Mouse (Mus musculus) stomach, embryonic 14.5 days (tissue): ENCODE measurements at regions not wholly inside any gene's neighbourhood (a gene's known extent, or its start where the extent isn't known, plus 50 kb on each side); places are given as distances from the start of the nearest gene placed in this dataset.

Source experiments
- ATAC-seq: fragments of 200-750 bp; cut with Nextera tagmentation; 2 replicates; pipeline ENCODE4 v1.8.0; 2017; ENCODE audit warnings: low read depth, moderate TSS enrichment; ENCODE audit not compliant: insufficient number of reproducible peaks, insufficient read depth, low FRiP score
- H3K27ac ChIP-seq: fragments of 300-500 bp; sonication (generic); 2 replicates; pipeline ENCODE4 v1.5.1; 2014; ENCODE audit warnings: mild to moderate bottlenecking, low read length, moderate library complexity, mixed read lengths
- H3K27me3 ChIP-seq: fragments of 300-500 bp; sonication (generic); 2 replicates; pipeline ENCODE4 v1.6.1; 2014; ENCODE audit warnings: low read length, control low read depth, mixed read lengths; ENCODE audit not compliant: control insufficient read depth, insufficient read depth
- H3K36me3 ChIP-seq: fragments of 300-500 bp; sonication (generic); 2 replicates; pipeline ENCODE4 v1.6.1; 2014; ENCODE audit warnings: mild to moderate bottlenecking, control low read depth, low read length, moderate library complexity, mixed read lengths; ENCODE audit not compliant: control insufficient read depth, insufficient read depth
- H3K4me1 ChIP-seq: fragments of 300-500 bp; sonication (generic); 2 replicates; pipeline ENCODE4 v1.6.1; 2014; ENCODE audit warnings: low read length, control low read depth, mixed read lengths; ENCODE audit not compliant: control insufficient read depth, insufficient read depth
- H3K4me2 ChIP-seq: fragments of 300-500 bp; sonication (generic); replicated peaks from 2 replicates; pipeline ENCODE4 v1.6.1; 2014; ENCODE audit warnings: low read depth, low read length, control low read depth
- H3K4me3 ChIP-seq: fragments of 300-500 bp; sonication (generic); 2 replicates; pipeline ENCODE4 v1.5.1; 2014; ENCODE audit warnings: low read depth, low read length, control low read depth
- H3K9ac ChIP-seq: fragments of 300-500 bp; sonication (generic); replicated peaks from 2 replicates; pipeline ENCODE4 v1.6.1; 2014; ENCODE audit warnings: low read depth, mild to moderate bottlenecking, control low read depth, low read length, moderate library complexity, mixed read lengths
- H3K9me3 ChIP-seq: fragments of 300-500 bp; sonication (generic); 2 replicates; pipeline ENCODE4 v1.6.1; 2016; ENCODE audit warnings: low read depth, low read length, control low read depth; ENCODE audit not compliant: control insufficient read depth
- WGBS: fragments of 180-500 bp; shearing (Covaris S2); extraction: QIAGEN DNeasy Blood & Tissue Kit; methylation state at CpG from one replicate; pipeline ENCODE4 v1.1.7; 2014; 5-methylcytosine and 5-hydroxymethylcytosine counted together

- H3K9me3 ChIP-seq: no peaks in the 10 kb centered on the region
- 26% methylated on average over 11 of the region's 11 CpGs for WGBS
- no peak overlapping the region for H3K4me2 ChIP-seq
- peak overlapping the region; percentile 17; the same call in 1 of the 2 replicates for H3K27ac ChIP-seq
- H3K9ac ChIP-seq: no peak overlapping the region
- no peaks in the 10 kb centered on the region for H3K27me3 ChIP-seq
- H3K36me3 ChIP-seq: no peaks in the 10 kb centered on the region
- no peak for ATAC-seq
- no peaks in the 10 kb centered on the region for H3K4me1 ChIP-seq
- no peak overlapping the region for H3K4me3 ChIP-seq
Measured at GRCm38 (mm10) chr6:10970587-10971138, 936.6 kb downstream of the Ndufa4 start.

DNA sequence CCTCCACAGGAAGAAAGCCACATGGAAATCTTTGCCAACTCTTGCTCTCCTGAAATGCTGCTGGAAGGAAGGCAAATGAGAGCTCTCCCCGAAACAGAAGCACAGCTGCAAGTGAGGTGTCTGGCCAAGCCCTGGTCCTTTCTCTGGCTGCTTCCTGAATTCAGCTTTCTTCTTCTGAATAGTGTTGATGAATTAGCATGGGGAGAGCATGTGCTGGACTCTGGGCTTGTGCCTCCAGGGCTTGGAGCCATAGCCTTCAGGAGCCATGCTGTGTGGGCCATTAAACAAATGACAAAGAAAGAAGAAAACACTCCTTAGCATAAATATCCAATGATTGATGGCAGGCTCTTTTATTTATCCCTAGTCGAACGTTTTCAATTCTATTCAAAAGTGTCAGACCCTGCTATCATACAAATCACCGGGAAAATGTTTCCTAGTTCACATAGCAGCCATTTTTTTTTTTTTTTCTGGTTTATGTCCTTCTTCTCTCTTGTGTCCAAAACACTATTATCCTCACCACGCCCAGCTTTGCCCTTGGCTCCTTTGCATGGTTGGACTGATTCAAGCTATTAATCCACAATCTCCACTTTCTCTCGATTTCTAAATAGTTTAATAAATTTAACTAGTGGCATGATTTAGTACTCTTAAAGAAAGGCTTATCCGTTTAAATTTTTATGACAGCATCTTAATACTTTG lies 937.3 kb downstream of the Ndufa4 start:
- WGBS: 35% methylated on average over 7 of the region's 7 CpGs
- Histone ChIP-seq H3K4me2 (no peak overlapping the region), H3K4me3 (no peak overlapping the region), H3K4me1 (no peaks in the 10 kb centered on the region), H3K9ac (no peak overlapping the region), H3K9me3 (no peaks in the 10 kb centered on the region), H3K36me3 (no peaks in the 10 kb centered on the region), H3K27ac (no peak overlapping the region), H3K27me3 (no peaks in the 10 kb centered on the region)
- ATAC-seq: no peak

- H3K4me1 ChIP-seq: no peaks in the 10 kb centered on the region
- 84% methylated on average over 1 of the region's 1 CpGs for WGBS
- H3K9me3 ChIP-seq: no peaks in the 10 kb centered on the region
- no peaks in the 10 kb centered on the region for H3K27me3 ChIP-seq
- no peak overlapping the region for H3K27ac ChIP-seq
- no peak overlapping the region for H3K4me2 ChIP-seq
- no peaks in the 10 kb centered on the region for H3K36me3 ChIP-seq
- no peak overlapping the region for H3K4me3 ChIP-seq
- no peak overlapping the region for H3K9ac ChIP-seq
- ATAC-seq: no peak
Measured at GRCm38 (mm10) chr6:10943545-10943944, 963.8 kb downstream of the Ndufa4 start.

DNA sequence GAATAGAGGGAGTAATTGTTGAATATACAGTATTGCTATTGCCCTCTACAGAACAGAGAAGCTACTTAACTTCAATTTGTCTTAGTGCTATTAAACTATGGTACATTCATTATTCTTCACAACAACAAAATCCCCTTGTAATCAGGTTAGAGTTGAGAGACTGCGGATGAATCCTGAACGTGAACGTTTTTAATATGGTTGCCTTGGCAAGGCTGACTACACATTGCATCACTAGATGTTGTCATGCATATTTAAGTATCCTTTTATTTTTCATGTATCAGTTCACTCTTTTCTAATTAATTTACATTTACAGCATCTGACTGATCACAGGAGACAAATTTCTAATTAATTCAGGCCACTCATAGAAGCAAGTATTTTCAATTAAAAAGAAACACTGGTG lies 965.8 kb downstream of the Ndufa4 start:
- Histone ChIP-seq H3K27ac (no peak overlapping the region), H3K9me3 (no peaks in the 10 kb centered on the region), H3K4me2 (no peak overlapping the region), H3K4me1 (no peaks in the 10 kb centered on the region), H3K4me3 (no peak overlapping the region), H3K9ac (no peak overlapping the region), H3K36me3 (no peaks in the 10 kb centered on the region), H3K27me3 (no peaks in the 10 kb centered on the region)
- WGBS: 89% methylated on average over 3 of the region's 3 CpGs
- no peak for ATAC-seq
